Mouse (Mus musculus) ES-E14 (cell line): ENCODE data around the gene Gata3. TPM values are rescaled to one million over a fixed set of nuclear protein-coding genes. Genes with fewer than 3 reads are reported as not detected.

ENCODE experiments used
- DNase-seq: peaks from one replicate; pipeline ENCODE4 v3.0.0-alpha.2; 2013; ENCODE audit warnings: low read depth, low spot score
- H3K27ac ChIP-seq: 2 replicates; pipeline ENCODE4 v1.5.1; 2012; ENCODE audit warnings: low read depth, mild to moderate bottlenecking, low read length, moderate library complexity, mixed read lengths; ENCODE audit not compliant: poor library complexity, insufficient read depth, severe bottlenecking
- H3K36me3 ChIP-seq: 2 replicates; pipeline ENCODE4 v1.6.1; 2012; ENCODE audit warnings: mild to moderate bottlenecking, low read length, moderate library complexity, mixed read lengths; ENCODE audit not compliant: control insufficient read depth, poor library complexity, insufficient read depth, severe bottlenecking
- H3K4me1 ChIP-seq, 2 experiments: fragments of 150-350 bp in 1 of 2; sonication (generic) in 1 of 2; 2 replicates each; pipeline ENCODE4 v1.6.1; 2012; ENCODE audit warnings: low read length in 2 of 2, mild to moderate bottlenecking in 1 of 2, mixed read lengths in 1 of 2; ENCODE audit not compliant: control insufficient read depth in 2 of 2, insufficient read depth in 2 of 2, poor library complexity in 1 of 2
- H3K4me3 ChIP-seq, 2 experiments: fragments of 150-350 bp in 1 of 2; sonication (generic) in 1 of 2; 2 replicates each; pipeline ENCODE4 v1.5.1; 2012; ENCODE audit warnings: low read length in 2 of 2, low read depth in 1 of 2, mild to moderate bottlenecking in 1 of 2, mixed read lengths in 1 of 2; ENCODE audit not compliant: insufficient read depth in 1 of 2, poor library complexity in 1 of 2, severe bottlenecking in 1 of 2
- H3K9ac ChIP-seq: 2 replicates; pipeline ENCODE4 v1.6.1; 2012; ENCODE audit warnings: low read depth, mild to moderate bottlenecking, low read length, mixed read lengths; ENCODE audit not compliant: poor library complexity, insufficient read depth, severe bottlenecking
- H3K9me3 ChIP-seq: fragments of 150-350 bp; sonication (generic); 2 replicates; pipeline ENCODE4 v1.6.1; 2012; ENCODE audit warnings: low read depth, mild to moderate bottlenecking, low read length; ENCODE audit not compliant: control insufficient read depth, insufficient read depth
- CHD2 ChIP-seq: IDR thresholded peaks from 2 replicates; pipeline ENCODE4 v1.6.1; 2014; ENCODE audit warnings: mild to moderate bottlenecking, low read depth, low read length, inconsistent platforms
- HCFC1 ChIP-seq: IDR thresholded peaks from 2 replicates; pipeline ENCODE4 v1.6.1; 2012; ENCODE audit warnings: low read length, inconsistent platforms, borderline replicate concordance; ENCODE audit not compliant: insufficient read depth
- MAFK ChIP-seq: IDR thresholded peaks from 2 replicates; pipeline ENCODE4 v1.6.1; 2014; ENCODE audit warnings: mild to moderate bottlenecking, low read depth, low read length, inconsistent platforms; ENCODE audit not compliant: insufficient read depth
- ZC3H11A ChIP-seq: IDR thresholded peaks from 2 replicates; pipeline ENCODE4 v1.6.1; 2012; ENCODE audit warnings: low read depth, mild to moderate bottlenecking, inconsistent platforms, low read length, borderline replicate concordance
- ZNF384 ChIP-seq: IDR thresholded peaks from 2 replicates; pipeline ENCODE4 v1.6.1; 2012; ENCODE audit warnings: low read depth, low read length, inconsistent platforms
- in situ Hi-C, 2 experiments: fragments of 600-800 bp; cut with MboI; formaldehyde crosslinking; loops; one replicate each; pipeline ENCODE4 v1.15.1; 2025; ENCODE audit warnings: low sequenced_read_pairs in 2 of 2, inconsistent platforms in 1 of 2; ENCODE audit not compliant: unreplicated experiment in 2 of 2
- total RNA-seq: library from RNA; depleted of rRNA; stranded (reverse); fragments of 300-350 nt; gene quantifications from 2 replicates; pipeline ENCODE4 v1.2.3, GENCODE M21; 2012

Gene Gata3
- total RNA-seq, 1 experiment = 2.2 TPM

GRCm38 (mm10) chr2:9926194-9926904, 36.5 kb upstream of the Gata3 start:
- DNase-seq = no peak

GRCm38 (mm10) chr2:9918691-9919471, 29.0 kb upstream of the Gata3 start:
- Histone ChIP-seq H3K9ac (no peak overlapping the region), H3K36me3 (peaks cover 11% of the 10 kb centered on the region), H3K9me3 (no peaks in the 10 kb centered on the region), H3K27ac (no peak overlapping the region), H3K4me1 (no peaks in the 10 kb centered on the region), H3K4me3 (no peak overlapping the region)
- in situ Hi-C loops = no loop called here
- TF ChIP-seq ZNF384 (no peak), MAFK (no peak), CHD2 (no peak), HCFC1 (no peak)
- no peak for DNase-seq

More at GRCm38 (mm10) chr2:9926194-9926904, 36.5 kb upstream of the Gata3 start:
- Histone ChIP-seq H3K4me3 (no peak overlapping the region), H3K36me3 (peaks cover 6% of the 10 kb centered on the region; the same call in 1 of the 2 replicates), H3K4me1 (no peaks in the 10 kb centered on the region; a peak in 1 of 4 replicates), H3K9ac (no peak overlapping the region), H3K27ac (no peak overlapping the region), H3K9me3 (no peaks in the 10 kb centered on the region)
- no peak for TF ChIP-seq CHD2
- in situ Hi-C loops = no loop called here

- TF ChIP-seq ZC3H11A (no peak), CHD2 (no peak)
- H3K4me3 ChIP-seq = no peak overlapping the region
- H3K9me3 ChIP-seq = no peaks in the 10 kb centered on the region
- no peak overlapping the region for H3K9ac ChIP-seq
- DNase-seq = no peak
- H3K4me1 ChIP-seq = no peaks in the 10 kb centered on the region
- in situ Hi-C loops = no loop called here
- H3K36me3 ChIP-seq = peaks cover 11% of the 10 kb centered on the region
- H3K27ac ChIP-seq = no peak overlapping the region
Measured at GRCm38 (mm10) chr2:9917602-9918001, 27.8 kb upstream of the Gata3 start.

- Histone ChIP-seq H3K9me3 (no peaks in the 10 kb centered on the region), H3K4me3 (no peak overlapping the region), H3K4me1 (peaks cover 2 to 3% of the 10 kb centered on the region in 2 experiments; a peak in 2 of 4 replicates), H3K9ac (no peak overlapping the region), H3K36me3 (no peaks in the 10 kb centered on the region), H3K27ac (no peak overlapping the region)
- no peak for DNase-seq
- in situ Hi-C loops = no loop called here
- TF ChIP-seq CHD2 (no peak), ZC3H11A (no peak)
Measured at GRCm38 (mm10) chr2:9905995-9906394, 16.2 kb upstream of the Gata3 start.
